Mouse (Mus musculus) left cerebral cortex, adult 9 months (tissue): Measurements from ENCODE around the gene Olfr370.

Experiments used
- DNase-seq, 2 experiments: peaks; one replicate each; pipeline ENCODE4 v3.0.0; 2022; ENCODE audit warnings: low spot score in 2 of 2

Olfr370 gene

GRCm38 (mm10) chr8:83575561-83576515 is 40.3 kb downstream of the Olfr370 start:
- DNase-seq: peak in 1 of 2 experiments; percentile 2

GRCm38 (mm10) chr8:83576516-83576895 is 40.9 kb downstream of the Olfr370 start:
- DNase-seq: no peak

GRCm38 (mm10) chr8:83576921-83577320 is 41.3 kb downstream of the Olfr370 start:
- no peak for DNase-seq

GRCm38 (mm10) chr8:83577384-83577791 is 41.8 kb downstream of the Olfr370 start:
- DNase-seq: peak in 1 of 2 experiments; percentile 5

- peak in 1 of 2 experiments; percentile 2 for DNase-seq
Observed at GRCm38 (mm10) chr8:83578131-83579055, 42.8 kb downstream of the Olfr370 start.

GRCm38 (mm10) chr8:83579676-83580075 is 44.1 kb downstream of the Olfr370 start:
- no peak for DNase-seq

- DNase-seq: no peak
Observed at GRCm38 (mm10) chr8:83580826-83581225, 45.2 kb downstream of the Olfr370 start.

- DNase-seq: no peak
Observed at GRCm38 (mm10) chr8:83582226-83582625, 46.6 kb downstream of the Olfr370 start.

GRCm38 (mm10) chr8:83583236-83583635 is 47.7 kb downstream of the Olfr370 start:
- DNase-seq: no peak

GRCm38 (mm10) chr8:83584771-83585170 is 49.2 kb downstream of the Olfr370 start:
- no peak for DNase-seq

GRCm38 (mm10) chr8:83585333-83585732 is 49.8 kb downstream of the Olfr370 start:
- DNase-seq: no peak

- DNase-seq: no peak
Observed at GRCm38 (mm10) chr8:83587644-83588043, 52.1 kb downstream of the Olfr370 start.

- no peak for DNase-seq
Observed at GRCm38 (mm10) chr8:83588886-83589285, 53.3 kb downstream of the Olfr370 start.

- DNase-seq: no peak
Observed at GRCm38 (mm10) chr8:83590488-83591023, 55.0 kb downstream of the Olfr370 start.

- DNase-seq: no peak
Observed at GRCm38 (mm10) chr8:83592682-83593081, 57.1 kb downstream of the Olfr370 start.

- no peak for DNase-seq
Observed at GRCm38 (mm10) chr8:83593325-83594166, 58.0 kb downstream of the Olfr370 start.

GRCm38 (mm10) chr8:83594167-83595049 is 58.8 kb downstream of the Olfr370 start:
- DNase-seq: peak; percentile 94 to 98
